Mouse (Mus musculus) lung, adult 10 weeks (tissue): ENCODE data around the gene Egr4. TPM values are rescaled to one million over a fixed set of nuclear protein-coding genes. Genes with fewer than 3 reads are reported as not detected.

Source experiments
- polyA plus RNA-seq: library from polyadenylated mRNA; stranded (reverse); fragments of 350-450 nt; fragmentation: Illumina TruSeq; extraction: RNeasy Lipid Tissue Mini Kit (QIAGEN cat#74804); gene quantifications from one replicate; pipeline ENCODE4 v1.2.3, GENCODE M21; 2014; ENCODE audit warnings: low read depth, low replicate concordance; ENCODE audit not compliant: insufficient read depth

The Egr4 gene
- polyA plus RNA-seq, result not detected

GRCm38 (mm10) chr6:85513531-85513910 lies at the start of gene Egr4:
Gene Egr4, minus strand, starts transcription at chr6:85513589.

GRCm38 (mm10) chr6:85502911-85503250 lies 10.5 kb downstream of the Egr4 start, which contains the start of gene Fbxo41:
Gene Fbxo41, minus strand, starts transcription at chr6:85502994.

Other genes starting within 250 kb of the Egr4 start
- 3.7 TPM for gene Sfxn5, start 180.2 kb downstream of the Egr4 start, polyA plus RNA-seq
- gene Rab11fip5, start 139.0 kb downstream of the Egr4 start, polyA plus RNA-seq, result 8.5 TPM
- not detected for gene Noto, start 89.7 kb downstream of the Egr4 start, polyA plus RNA-seq
- gene Smyd5, start 81.6 kb downstream of the Egr4 start, polyA plus RNA-seq, result 9.1 TPM
- 135 TPM for gene Cct7, start 62.1 kb downstream of the Egr4 start, polyA plus RNA-seq
- gene Pradc1, start 61.6 kb downstream of the Egr4 start, polyA plus RNA-seq, result 23.8 TPM
- not detected for gene Fbxo41, start 10.6 kb downstream of the Egr4 start, polyA plus RNA-seq
- 0.84 TPM for gene Alms1, start 73.9 kb upstream of the Egr4 start, polyA plus RNA-seq
- gene Nat8f7, start 199.6 kb upstream of the Egr4 start, polyA plus RNA-seq, result 1.3 TPM